10 mouse cellular contexts compared by ENCODE assay signal in the genomic region with DNA sequence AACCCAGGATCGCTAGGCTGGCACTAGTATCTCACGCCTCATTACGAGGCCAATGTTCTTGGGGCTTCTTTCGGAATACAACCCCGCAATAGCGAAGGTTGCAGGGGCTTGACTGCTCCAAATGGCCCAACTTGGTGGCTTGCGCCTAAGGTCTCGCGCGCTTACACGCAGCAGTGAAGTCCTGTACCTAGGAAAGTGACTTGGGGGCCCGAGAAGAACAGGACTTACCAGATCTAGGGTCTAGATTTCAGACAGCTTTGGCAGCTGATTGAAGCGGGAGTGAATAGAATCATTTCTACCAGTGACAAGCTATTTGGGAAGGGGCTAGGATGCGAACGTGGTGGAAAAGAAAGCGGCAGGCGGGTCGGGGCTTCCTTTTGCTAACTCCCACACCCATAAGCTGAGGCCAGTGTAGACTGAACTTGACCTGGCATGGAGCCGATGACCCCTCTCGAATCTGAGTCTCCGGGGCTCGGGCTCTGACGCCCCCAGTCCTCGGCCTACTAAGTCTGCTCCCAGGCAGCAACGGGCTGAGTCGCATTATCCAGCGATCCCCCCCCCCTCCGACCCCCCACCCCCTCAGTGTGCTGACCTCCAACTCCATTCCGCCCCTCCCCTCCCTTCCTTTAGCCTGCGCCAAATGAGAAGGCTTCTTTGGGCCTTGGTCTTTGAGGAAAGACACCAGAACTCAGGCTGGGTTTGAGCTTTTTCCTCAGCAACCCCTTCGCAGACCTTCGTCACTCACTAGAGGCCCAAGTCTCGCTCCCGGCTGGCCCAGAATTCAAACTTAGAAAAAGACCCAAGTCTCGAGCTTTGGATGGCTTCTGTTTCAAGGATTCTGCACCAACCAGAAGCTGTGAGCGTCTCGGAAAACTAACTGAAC. TPM values are rescaled to one million over a fixed set of nuclear protein-coding genes. Genes with fewer than 3 reads are reported as not detected.
DNase-seq lines count a peak whose midpoint lies in the region; ATAC-seq lines count a peak whose summit lies in the region.
"Had no signal": no experiment of that assay in that cellular context is flagged by ENCODE, and none has a peak within 500 bp of the region (broad histone marks: within the 10 kb centered on the region; RNA-seq: fewer than 3 reads in every experiment).

No protein-coding gene starts in this region.

- no peak overlapping the region for H3K4me3 ChIP-seq in kidney, embryonic 15.5 days (replicated peaks)
- peak overlapping the region; percentile 33 for H3K4me3 ChIP-seq in hindbrain, embryonic 13.5 days
- H3K4me3 ChIP-seq in neural tube, embryonic 12.5 days = peak overlapping the region; percentile 29

- H3K27ac ChIP-seq in kidney, embryonic 15.5 days = no peak overlapping the region
- H3K27ac ChIP-seq in hindbrain, embryonic 13.5 days = peak overlapping the region; percentile 85
- peak overlapping the region; percentile 53 for H3K27ac ChIP-seq in neural tube, embryonic 12.5 days

- no peak overlapping the region for H3K4me2 ChIP-seq in kidney, embryonic 15.5 days
- H3K4me2 ChIP-seq in hindbrain, embryonic 13.5 days = peak overlapping the region; percentile 53
- peak overlapping the region; percentile 59 for H3K4me2 ChIP-seq in neural tube, embryonic 12.5 days (replicated peaks)

- H3K9ac ChIP-seq in kidney, embryonic 15.5 days = no peak overlapping the region
- H3K9ac ChIP-seq in hindbrain, embryonic 13.5 days = peak overlapping the region; percentile 70
- peak overlapping the region; percentile 63 for H3K9ac ChIP-seq in neural tube, embryonic 12.5 days

- H3K36me3 ChIP-seq in kidney, embryonic 15.5 days = no peaks in the 10 kb centered on the region
- H3K36me3 ChIP-seq in hindbrain, embryonic 13.5 days = no peaks in the 10 kb centered on the region
- no peaks in the 10 kb centered on the region for H3K36me3 ChIP-seq in neural tube, embryonic 12.5 days

- H3K9me3 ChIP-seq in kidney, embryonic 15.5 days (replicated peaks) = no peaks in the 10 kb centered on the region
- no peaks in the 10 kb centered on the region for H3K9me3 ChIP-seq in hindbrain, embryonic 13.5 days
- no peaks in the 10 kb centered on the region for H3K9me3 ChIP-seq in neural tube, embryonic 12.5 days

- H3K27me3 ChIP-seq in kidney, embryonic 15.5 days = peaks cover 92% of the 10 kb centered on the region
- peaks cover 80% of the 10 kb centered on the region for H3K27me3 ChIP-seq in hindbrain, embryonic 13.5 days
- H3K27me3 ChIP-seq in neural tube, embryonic 12.5 days (replicated peaks) = peaks cover 60% of the 10 kb centered on the region

- 0 out of 2 replicates have a peak, but pooled peaks have one; percentile 12 for ATAC-seq in kidney, embryonic 15.5 days (replicated peaks; ENCODE audit: low FRiP score)
- ATAC-seq in hindbrain, embryonic 13.5 days (ENCODE audit: low FRiP score) = no peak
- no peak for ATAC-seq in neural tube, embryonic 12.5 days (ENCODE audit: low FRiP score, low read depth)

- intact Hi-C loops in heart, postnatal 25 days (cut with DNase I) = no loop called here

- DNase-seq in kidney, adult 11 months = no peak
- peak; percentile 59 for DNase-seq in embryo, embryonic 11 days
- no peak for DNase-seq in right cerebral cortex, adult 2 months (ENCODE audit: low spot score in 2 of 2)
- no peak for DNase-seq in heart, postnatal 25 days (ENCODE audit: low spot score)
- no peak for DNase-seq in B cell, adult 2 months

- peaks cover 6% of the 10 kb centered on the region for H3K4me1 ChIP-seq in kidney, embryonic 15.5 days
- peaks cover 36% of the 10 kb centered on the region for H3K4me1 ChIP-seq in hindbrain, embryonic 13.5 days (replicated peaks)
- peaks cover 15% of the 10 kb centered on the region for H3K4me1 ChIP-seq in neural tube, embryonic 12.5 days

- WGBS in kidney, embryonic 15.5 days = 2% methylated on average over 37 of the region's 37 CpGs
- 4% methylated on average over 36 of the region's 37 CpGs for WGBS in hindbrain, embryonic 13.5 days
- 4% methylated on average over 37 of the region's 37 CpGs for WGBS in neural tube, embryonic 12.5 days

RNA-seq across cellular contexts. Expression of a gene that starts 8.4 kb away (rescaled TPM):
- polyA plus RNA-seq in kidney, embryonic 15.5 days (2015; fragmentation: Nextera tagmentation; extraction: Ambion mirVana) = not detected in 2 replicates
- 42.7 and 58.2 TPM in 2 replicates for polyA plus RNA-seq in hindbrain, embryonic 13.5 days (2015; fragmentation: Nextera tagmentation; extraction: Ambion mirVana)
- 62.8 and 66.6 TPM in 2 replicates for polyA plus RNA-seq in neural tube, embryonic 12.5 days (2016; fragmentation: Nextera tagmentation; extraction: Ambion mirVana)
- total RNA-seq in heart, postnatal 25 days (2021) = not detected
- polyA plus RNA-seq: lung, embryonic 16.5 days; stomach, embryonic 16.5 days had no signal

RNA-seq across cellular contexts. Expression of a gene that starts 11.8 kb away (rescaled TPM):
- polyA plus RNA-seq in kidney, embryonic 15.5 days (2015; fragmentation: Nextera tagmentation; extraction: Ambion mirVana) = not detected in 2 replicates
- 13.7 and 21.3 TPM in 2 replicates for polyA plus RNA-seq in hindbrain, embryonic 13.5 days (2015; fragmentation: Nextera tagmentation; extraction: Ambion mirVana)
- polyA plus RNA-seq in neural tube, embryonic 12.5 days (2016; fragmentation: Nextera tagmentation; extraction: Ambion mirVana) = 19.0 and 19.9 TPM in 2 replicates
- total RNA-seq in heart, postnatal 25 days (2021) = not detected
- polyA plus RNA-seq: lung, embryonic 16.5 days; stomach, embryonic 16.5 days had no signal

Comparison
In these comparisons a context has a peak if more than half of its experiments do, and no peak if none do; other contexts are left out.
1. RNA of a gene that starts 8.4 kb away (polyA plus RNA-seq): 62.8 to 66.6 TPM in neural tube, embryonic 12.5 days and 42.7 to 58.2 TPM in hindbrain, embryonic 13.5 days; not detected in kidney, embryonic 15.5 days; every median in the first group is over 10 times any median in the second.
2. RNA of a gene that starts 11.8 kb away (polyA plus RNA-seq): 13.7 to 21.3 TPM in hindbrain, embryonic 13.5 days and 19.0 to 19.9 TPM in neural tube, embryonic 12.5 days; not detected in kidney, embryonic 15.5 days; every median in the first group is over 10 times any median in the second.